Mouse (Mus musculus) spleen, embryonic (tissue): ENCODE measurements around the gene Zic4.

Experiments
- CTCF ChIA-PET: fragments of 350-600 bp; sonication (Branson Sonifier 250); formaldehyde crosslinking; loops from one replicate; lab custom pipeline; 2022; lab: Charles Lee

The Zic4 gene

DNA sequence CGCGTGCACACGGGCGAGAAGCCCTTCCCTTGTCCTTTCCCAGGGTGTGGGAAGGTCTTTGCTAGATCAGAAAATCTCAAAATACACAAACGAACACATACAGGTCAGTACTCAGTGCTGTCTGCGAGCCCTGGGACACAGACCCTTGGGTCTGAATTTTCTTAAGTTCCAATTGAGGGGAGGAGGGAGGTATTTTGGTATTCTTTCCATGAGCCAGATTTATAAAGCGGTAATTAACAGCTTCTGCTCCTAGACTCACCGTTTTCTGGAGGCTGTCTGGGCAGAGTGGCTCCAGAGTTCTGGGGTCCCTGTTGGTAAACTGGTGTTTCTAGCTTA lies 17.1 kb downstream of the Zic4 start:
- CTCF ChIA-PET = no interaction called here

DNA sequence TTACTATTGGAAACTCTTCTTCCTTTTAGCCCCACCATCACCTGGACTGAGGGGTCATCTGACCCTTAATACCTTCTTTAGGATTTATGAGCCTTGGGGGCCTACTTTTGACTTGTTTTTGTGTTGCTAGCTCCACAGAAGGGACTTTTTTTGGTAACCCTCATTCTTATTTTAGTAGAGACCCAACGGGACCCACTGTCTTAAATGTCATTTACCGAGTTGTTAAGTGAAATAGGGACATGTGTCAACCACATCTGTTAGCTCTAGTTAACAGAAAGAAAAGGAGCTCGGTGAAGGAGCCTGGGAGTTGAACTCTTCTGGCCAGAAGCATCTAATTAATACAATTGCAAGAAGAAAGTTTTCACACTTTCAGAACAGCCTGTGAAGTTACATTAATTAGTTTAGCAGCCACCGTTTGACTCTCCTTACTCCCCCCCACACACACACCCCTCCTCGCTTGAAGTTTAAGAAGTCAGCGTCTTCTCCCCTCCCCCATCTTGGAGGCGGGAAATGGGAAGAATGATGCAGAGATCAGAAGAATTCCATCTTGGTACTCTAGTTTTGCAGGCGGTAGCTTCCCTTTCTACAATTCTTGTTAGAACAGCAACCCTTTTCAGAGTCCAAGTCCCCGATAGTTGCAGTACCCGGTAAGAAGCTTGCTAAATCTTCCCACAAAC lies 17.7 kb downstream of the Zic4 start:
- CTCF ChIA-PET = no interaction called here

DNA sequence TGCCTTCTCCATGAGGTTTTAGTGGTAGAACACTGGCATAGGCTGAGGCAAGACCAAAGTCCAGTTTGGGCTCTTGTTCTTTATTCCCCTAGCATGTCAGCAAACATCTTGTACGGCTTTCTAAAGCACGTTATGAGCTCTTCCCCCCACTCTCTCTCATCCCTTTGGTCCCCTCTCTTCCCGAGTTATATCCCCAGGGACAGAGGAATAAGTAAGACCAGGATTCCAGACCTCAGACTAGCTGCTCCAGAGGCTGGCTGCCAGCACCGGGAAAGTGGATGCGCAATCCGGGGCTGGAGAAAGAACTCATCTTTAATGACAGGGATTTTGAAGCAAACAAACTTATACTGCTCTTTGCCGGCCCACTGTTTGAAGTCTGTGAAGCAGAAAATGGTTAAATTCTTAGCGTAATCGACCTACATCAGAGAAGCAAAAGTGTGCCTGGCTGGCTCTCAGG lies 18.3 kb downstream of the Zic4 start:
- CTCF ChIA-PET = no interaction called here

GRCm38 (mm10) chr9:91381284-91382110 lies 19.3 kb downstream of the Zic4 start:
- CTCF ChIA-PET = no interaction called here

DNA sequence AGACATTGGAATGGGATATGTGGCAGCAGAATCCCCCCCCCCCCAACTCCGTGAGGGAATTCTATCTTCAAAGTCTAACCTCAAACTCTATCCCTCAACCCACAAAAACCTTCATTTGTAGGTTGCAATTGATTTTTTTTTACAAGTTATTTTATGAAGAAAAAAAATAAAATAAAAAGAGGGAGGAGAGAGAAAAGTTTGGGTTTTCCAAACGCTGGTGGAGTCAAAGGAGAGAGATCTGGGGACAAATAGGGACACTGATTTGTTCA lies 19.8 kb downstream of the Zic4 start:
- CTCF ChIA-PET = no interaction called here

DNA sequence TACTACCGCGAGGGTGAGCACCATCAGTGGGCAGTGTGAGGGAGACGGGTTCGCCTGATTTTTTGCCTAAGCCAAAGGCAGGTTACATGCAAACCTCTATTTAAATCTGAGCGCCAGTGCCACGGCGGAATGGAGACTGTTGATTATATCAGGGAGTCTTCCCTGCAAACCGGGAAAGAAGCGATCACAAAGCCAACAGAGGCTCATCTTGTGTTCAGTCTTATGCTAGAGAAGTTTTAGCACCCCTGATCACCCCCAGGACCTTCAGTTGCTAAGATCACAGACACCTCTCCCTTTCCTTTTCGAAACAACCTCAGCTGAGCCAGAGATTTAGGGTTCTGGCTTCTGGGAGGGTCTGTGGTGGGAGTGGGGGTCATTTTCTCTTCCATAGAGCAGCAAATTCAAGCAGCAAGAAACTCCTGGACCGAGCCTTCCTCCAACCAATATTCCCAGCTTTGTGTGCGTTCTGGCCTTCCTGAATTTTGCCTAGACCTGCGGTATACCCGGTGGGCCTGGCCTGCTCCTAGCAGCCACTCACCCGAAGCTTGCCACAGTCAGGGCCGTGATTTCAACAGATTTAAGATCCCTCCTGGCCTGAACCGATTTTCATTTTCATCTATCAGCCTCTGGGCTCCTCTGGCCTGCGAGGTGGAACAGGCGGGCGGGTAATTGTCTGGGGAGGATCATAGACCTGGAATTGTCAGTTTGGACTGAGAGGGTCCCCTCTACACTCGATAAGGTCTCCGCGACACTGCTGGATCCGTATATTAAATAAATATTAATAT lies 20.4 kb downstream of the Zic4 start:
- CTCF ChIA-PET = no interaction called here

GRCm38 (mm10) chr9:91383441-91384135 lies 21.4 kb downstream of the Zic4 start:
- CTCF ChIA-PET = no interaction called here

GRCm38 (mm10) chr9:91384136-91384500 lies 21.9 kb downstream of the Zic4 start:
- CTCF ChIA-PET = no interaction called here

DNA sequence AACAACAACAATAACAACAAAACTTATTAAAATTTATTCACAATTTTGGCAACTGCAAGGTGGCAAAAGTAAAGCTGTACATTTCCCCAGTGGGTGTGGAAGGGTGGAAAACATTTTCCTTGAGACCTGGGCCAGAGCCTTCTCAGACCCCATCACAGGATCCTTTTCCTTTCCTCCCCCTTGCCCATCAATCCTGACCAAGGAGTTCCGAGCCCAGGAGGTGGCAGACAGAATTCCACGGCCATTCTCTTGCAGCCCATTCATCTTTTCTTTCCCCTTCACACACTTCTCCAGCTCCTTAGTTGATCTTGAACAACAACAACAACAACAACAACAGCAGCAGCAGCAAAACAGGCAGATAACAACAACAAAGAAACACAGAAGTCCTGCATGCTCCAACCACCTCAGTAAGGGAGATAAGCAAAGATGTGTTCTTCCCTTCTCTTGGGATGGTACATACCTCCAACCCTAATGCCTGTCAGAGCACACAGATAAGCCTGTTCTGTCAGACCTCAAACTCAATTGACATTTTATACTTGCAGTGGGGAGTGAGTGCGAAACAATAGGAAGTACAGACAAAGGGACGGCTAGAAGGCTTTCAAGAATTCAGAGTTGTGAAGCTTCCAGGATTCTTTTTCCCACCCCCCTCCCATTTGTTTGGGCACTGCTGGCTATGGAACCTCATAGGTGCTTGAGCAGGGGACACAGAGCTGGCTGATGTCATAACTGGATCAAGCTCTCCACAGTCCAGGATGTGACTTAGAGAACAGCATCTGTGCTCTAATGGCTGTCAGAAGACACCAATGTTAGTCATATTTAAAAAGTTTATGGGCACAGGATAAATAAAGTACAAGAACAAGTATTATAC lies 22.7 kb downstream of the Zic4 start:
- CTCF ChIA-PET = no interaction called here

DNA sequence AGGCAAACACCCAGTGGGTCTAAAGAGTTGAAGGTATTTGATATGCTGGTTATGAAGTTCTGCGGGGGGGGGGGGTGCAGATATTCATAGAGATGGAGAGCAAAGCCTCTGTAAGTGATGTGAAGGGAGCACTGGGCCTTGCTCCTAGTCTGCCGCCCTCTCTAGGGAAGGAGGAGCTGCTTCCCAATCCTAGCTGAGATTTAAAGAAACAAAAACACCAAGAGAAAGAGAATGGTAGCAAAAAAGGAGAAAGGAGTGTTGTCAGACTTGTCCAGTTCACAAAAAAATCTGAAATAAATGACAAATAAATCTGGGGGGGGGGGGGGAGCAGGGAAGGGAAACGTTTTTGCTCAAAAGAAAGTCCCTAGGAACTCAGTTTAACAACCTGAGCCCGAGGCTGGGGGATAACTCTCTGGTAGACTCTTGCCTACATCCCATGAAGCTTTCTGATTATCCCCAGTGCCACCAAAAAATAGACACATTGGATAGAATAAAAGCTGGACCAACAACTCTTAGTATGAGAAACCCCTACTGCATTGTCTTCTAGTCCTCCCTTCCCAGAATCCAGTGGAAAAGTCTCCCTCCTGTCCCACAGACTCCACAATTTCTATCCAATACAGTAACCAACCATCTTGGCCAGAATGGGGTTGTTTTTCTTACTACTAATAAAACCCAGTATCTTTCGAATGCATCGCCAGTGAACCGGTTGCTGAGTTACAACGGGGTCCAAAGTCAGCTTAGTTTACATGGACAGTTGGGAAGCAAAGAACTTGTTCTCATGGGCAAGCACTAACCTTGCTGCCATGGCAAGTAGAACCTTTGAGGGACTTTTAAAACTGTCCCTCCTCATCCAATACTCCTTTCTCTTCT lies 23.6 kb downstream of the Zic4 start:
- CTCF ChIA-PET = interaction anchor here (0.7 kb wide), 1 partner anchor 191 kb away, joined by 4 read pairs; no protein-coding TSS in a partner anchor

DNA sequence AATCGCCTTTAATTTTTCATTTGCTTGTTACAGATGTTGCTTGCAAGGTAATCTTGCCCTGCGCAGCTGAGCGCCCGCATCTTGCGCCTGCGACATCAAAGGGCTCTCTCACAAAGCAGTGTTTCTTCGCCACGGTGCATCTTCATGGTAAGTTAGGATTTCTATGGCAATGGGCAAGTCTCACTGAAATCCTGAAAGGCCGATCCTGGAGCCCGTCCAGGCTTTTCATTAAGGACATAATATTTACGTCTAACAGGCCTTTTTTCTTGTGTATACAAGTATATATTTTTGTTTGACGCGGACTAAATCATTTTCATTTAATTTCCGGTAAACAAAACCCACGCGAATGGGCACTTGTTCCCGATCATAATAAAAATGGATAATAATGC lies 24.3 kb downstream of the Zic4 start:
- CTCF ChIA-PET = no interaction called here

DNA sequence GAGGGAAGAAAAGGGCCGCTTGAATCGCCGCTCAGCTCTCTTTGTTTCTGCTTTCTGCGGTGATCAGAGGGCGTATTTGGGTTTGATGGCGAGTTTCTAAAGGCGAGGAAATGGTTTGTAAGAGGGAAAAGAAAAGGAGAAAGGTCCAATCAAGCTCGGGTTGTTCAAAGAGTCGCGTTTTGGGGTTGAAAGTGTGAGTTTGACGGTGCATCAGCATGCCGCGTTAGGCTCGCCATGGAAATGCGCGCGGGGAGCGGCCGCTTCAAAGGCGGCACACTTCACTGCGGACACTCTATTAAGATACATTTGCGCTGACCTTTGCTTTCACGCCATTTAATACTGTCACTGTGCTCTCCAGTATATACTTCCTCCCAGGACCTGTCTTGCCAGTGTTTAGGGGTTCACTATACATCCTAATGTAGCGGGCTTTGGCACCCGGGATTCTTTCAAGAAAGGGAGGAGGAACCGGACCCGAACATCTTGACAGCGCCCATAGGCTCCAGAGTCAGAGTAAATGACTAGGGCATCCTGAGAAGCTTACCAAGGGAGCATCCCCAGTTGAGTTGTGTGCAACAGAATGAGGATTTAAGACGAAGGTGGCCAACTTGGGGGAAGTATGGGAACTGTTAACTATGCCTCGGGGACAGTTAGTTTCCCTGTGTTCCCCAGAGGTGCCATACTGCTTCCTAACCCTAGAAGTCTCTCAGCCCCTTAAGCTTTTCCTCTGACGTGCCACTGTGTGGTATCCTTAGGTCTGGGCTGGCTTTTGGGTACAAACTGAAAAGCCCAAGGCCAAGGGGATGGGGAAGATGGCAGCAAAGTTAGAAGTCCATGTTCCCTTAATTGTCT lies 24.9 kb downstream of the Zic4 start:
- CTCF ChIA-PET = no interaction called here

GRCm38 (mm10) chr9:91387740-91388080 lies 25.5 kb downstream of the Zic4 start:
- CTCF ChIA-PET = no interaction called here

- CTCF ChIA-PET = no interaction called here
These were observed 26.0 kb downstream of the Zic4 start for GRCm38 (mm10) chr9:91388173-91388572.

DNA sequence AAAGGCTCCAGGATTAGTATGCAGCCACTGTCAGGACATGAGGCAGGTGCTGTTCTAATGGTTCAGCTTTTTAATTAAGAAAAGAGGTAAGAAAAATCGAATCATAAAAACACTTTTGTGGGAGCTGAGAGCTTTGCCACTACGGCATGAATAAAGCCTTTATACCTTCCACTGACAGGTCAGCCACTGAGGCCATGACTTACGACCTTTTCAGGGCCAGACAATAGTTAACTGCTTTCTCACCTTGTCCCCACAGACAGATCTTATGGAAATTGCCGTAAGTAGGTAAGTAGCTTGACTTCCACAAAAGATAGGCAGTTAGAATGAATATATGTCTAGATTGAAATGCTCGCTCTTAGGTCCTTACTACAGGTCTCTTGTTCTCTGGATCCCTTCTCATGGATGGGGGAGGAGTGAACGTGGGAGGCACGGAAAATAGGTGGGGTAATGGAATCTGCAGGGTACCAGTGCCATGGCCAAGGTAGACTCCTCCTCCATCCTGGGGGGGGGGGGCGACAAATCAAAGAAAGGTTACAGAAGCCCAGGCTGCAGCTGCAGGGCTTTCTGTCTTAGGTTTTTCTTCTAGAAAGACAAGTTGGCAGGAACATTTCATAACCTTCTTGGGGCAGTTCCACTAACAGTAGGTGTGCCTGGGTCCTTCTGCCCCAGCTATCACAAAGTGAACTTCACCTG lies 31.3 kb downstream of the Zic4 start:
- CTCF ChIA-PET = no interaction called here

DNA sequence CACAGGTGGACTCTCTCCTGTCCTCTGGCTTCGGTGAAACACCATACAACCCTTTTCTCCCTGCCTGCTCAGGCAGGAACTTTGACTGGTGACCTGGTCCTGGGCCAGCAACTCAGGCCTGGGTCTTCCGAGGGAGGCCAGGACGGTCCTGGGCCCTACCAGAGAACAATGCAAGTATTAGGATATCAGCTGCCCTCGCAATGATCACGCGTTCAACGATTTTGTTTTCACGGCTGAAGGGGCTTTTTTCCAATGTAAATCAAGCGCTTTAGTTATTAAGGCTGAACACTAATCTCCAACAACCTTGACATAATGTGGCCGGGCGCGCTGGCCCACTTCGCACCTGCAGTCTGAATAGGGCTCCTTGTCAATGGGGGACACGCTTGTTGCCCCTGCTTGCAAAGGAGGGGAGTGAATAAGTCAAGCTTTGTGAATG lies 32.0 kb downstream of the Zic4 start:
- CTCF ChIA-PET = no interaction called here

DNA sequence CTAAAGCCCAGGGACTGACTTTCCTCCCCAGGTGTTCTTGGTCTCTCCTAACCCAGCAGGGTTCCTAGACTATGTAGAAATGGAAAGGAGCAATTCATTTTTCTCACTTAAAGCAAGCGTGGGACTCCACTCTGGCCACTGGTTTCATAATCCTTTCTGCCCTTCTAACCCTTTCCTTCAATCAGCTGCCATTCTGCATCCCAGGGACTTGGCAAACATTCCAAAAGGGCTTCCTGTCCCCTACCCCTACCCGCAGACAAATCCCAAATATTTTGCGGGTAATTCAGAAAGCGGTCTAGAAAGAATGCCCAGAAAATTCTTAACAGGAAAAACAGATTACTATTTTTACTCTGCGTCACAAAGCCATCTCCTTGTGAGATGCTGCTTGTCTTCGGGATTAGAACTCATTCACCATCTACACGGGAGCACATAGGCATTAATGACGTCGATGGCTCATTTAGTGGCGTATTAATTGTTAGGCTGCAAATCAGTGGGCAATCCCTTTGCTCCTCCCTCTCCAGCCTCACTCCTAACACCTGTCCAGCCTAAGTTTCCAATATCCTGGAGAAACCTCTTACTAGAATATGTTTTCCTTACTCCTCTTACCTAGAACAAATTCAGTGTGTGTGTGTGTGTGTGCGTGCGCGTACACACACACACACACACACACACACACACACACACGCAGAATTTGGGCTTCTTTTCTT lies 33.0 kb downstream of the Zic4 start:
- CTCF ChIA-PET = no interaction called here

DNA sequence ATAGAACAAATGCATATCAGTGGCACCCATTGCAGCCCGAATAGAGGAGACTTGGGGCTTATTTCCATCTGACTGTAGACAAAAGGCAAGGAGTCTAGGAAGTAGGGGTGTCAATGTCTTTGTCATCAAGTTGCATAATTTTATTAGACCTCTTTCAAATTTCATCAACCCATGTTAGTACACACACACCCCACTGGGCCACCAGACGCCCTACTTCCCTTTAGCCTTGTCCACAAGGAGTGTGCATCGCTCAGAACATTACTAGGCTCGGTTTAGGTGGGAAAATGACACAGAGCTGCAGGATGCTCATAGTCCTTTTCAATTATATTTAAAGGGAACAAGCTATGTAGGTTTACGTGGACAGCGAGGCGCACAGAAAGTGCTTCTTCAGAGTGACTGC lies 37.8 kb downstream of the Zic4 start:
- CTCF ChIA-PET = no interaction called here
